Mouse (Mus musculus): ENCODE measurements around the gene Farp1.

Farp1 gene

GRCm38 (mm10) chr14:121318382-121318781 is 283.4 kb downstream of the Farp1 start:
- no peak for DNase-seq

GRCm38 (mm10) chr14:121322150-121322549 is 287.1 kb downstream of the Farp1 start:
- DNase-seq, result no peak

DNA sequence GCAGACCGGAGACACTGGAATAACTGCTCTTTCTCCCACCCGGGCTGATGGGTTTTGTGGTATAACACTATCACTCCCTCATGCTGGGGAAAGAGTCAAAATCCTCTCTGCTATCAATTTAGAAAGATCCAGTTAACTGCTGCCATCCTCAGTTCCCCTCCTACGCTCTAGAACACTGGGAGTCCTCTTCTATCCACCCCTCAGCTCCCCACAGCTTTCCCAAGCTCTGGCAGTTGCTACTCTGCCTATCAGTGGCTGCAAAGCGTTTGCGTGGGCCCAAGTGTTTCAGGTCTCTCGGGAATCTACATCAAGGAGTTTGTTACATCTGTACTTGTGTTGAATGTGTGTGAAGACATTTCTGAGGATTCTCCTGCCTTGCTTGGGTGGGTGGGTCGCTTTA is 287.6 kb downstream of the Farp1 start:
- DNase-seq, result no peak

GRCm38 (mm10) chr14:121324521-121325330 is 289.7 kb downstream of the Farp1 start:
- peak; percentile 11 for DNase-seq

DNA sequence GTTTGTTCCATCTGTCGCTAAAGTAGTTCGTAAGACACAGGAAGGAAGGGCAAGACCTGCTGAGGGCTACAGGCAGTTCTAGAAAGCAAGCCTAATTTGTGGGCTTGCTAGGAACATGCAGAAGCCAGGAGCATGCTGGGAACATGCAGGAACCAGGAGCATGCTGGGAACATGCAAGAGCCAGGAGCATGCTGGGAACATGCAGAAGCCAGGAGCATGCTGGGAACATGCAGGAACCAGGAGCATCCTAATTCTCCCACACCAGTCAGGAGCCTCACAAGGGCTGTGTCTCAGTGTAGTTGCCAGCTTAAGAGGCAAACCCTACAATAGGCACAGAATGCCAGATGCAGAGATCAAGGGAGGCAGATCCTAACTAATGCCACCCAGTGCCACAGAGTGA is 291.4 kb downstream of the Farp1 start:
- DNase-seq, result no peak

DNA sequence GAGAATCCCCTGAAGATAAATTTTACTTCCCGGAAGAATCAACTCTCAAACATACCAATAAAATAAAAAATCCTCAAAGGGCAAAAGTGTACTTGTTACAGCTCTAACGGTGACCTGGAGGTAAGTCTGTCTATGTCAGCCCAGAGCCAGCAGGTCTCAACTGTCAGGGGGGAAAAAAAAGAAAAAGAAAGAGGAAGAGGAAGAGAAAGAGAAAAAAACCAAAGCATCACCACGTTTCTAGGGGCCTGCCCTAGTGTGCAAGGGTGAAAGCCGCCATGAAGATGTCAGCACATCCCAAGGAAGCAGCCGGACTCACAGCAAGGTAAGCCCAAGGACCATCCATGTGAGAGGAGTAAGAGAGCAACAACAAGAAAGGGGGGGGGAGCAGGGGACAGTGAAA is 293.9 kb downstream of the Farp1 start:
- no peak for DNase-seq

- no peak for DNase-seq
Measured at GRCm38 (mm10) chr14:121329401-121330089, 294.5 kb downstream of the Farp1 start.

DNA sequence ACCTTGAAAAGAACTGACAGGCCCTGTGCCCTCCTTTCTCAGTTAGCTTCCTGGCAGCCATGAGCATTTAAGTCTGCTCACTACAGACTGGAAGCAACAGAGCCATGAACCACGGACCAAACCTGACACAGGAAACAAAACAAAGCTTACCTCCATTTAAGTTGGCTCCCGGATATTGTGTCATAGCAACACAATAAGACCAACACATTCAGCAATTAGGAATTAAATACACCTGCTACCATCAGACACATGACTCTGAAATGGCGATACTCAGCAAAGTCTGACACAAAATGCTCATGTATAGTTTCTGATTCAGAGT is 295.0 kb downstream of the Farp1 start:
- no peak for DNase-seq
